Mouse (Mus musculus): ENCODE results near the gene Cln6. TPM values are rescaled to one million over a fixed set of nuclear protein-coding genes. Genes with fewer than 3 reads are reported as not detected.

Gene Cln6
- polyA plus RNA-seq, 1 experiment = 46.5 TPM

DNA sequence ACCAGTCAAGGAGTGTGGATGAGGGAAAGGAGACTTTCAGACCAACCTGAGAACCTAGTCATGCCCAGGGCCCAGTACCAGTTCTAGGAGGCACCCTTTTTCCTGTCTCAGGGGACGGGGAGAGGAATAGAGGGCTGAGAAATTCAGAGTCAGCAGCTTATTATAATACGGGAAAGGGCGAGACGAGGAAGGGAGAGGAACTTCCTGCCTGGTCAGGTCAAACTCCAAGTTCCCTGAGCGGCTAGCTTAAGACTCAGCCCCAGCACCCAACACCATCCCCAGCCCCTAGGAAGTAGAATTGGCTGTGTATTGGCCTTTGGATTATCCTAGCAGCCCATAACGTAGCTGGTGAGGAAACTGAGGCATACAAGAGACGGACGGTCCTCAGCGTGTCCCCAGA is 18.6 kb downstream of the Cln6 start:
- no peak for TF ChIP-seq GATA1 (IDR thresholded peaks at IDR 0.05; ENCODE audit: low read length)

DNA sequence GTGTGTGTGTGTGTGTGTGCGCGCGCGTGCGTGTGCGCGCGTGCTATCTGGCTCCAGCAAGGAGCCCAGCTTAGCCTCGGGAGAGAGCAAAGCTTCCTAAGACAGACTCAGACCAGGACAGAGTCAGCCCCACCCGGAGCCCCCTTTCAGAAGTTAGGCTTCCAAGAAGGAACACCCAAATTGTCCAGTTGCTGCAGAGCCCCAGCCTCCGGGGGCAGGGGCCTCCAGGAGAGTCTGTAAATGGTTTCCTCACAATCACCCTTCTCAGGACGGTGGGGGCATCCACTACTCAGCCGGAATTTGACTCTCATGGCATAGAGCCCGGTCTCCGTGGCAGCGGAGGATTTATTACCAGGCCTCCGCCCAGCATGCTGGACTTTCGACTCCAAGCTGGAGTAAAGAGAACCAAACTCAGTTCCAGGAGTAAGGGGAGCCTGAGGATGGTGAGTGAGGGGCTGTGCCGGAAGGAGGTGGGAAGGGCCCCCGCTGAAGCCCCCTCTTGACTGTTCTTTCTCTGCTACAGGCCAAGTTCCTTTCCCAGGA is 19.2 kb downstream of the Cln6 start, which contains the start of gene Calml4:
Calml4 (plus strand) TSS at position 362 of the 543 bp plus-strand sequence.
- no peak for TF ChIP-seq GATA1 (IDR thresholded peaks at IDR 0.05; ENCODE audit: low read length)

DNA sequence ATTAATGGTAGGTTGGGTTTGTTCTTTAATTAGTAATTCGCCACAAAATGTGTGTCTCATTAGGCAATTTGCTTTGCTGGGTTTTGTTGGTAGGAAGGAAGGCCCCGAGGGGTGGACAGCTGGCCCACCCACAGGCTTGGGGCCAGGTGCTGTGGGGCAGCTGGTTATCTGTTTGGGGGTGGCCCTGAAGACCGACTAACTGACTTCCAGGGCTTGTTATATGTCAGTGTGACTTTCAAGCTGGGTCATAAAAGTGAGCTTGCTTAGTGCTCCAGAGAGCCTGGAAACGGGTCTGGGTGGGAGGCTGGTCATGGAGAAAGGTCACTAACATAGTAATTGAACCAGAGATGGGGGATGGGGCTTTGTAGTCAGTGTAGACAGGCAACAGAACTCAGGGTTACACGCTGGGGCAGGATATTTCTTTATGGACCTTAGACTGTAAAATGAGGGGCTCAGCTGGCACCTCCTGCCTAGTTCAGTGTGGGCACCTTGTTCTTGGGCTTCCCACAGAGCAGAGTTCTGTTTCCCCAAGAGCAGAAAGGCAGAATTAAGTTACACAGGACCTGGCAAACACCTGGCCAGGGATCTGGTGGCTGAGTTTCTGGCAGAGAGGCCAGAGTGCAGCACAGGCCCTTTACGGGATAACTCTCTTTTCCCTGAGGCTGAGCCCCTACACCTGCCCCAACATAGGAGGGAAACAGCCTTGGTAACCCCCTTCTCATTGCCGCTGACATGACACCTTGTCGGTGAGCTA is 19.9 kb downstream of the Cln6 start:
- no peak for TF ChIP-seq GATA1 (IDR thresholded peaks at IDR 0.05; ENCODE audit: low read length)

DNA sequence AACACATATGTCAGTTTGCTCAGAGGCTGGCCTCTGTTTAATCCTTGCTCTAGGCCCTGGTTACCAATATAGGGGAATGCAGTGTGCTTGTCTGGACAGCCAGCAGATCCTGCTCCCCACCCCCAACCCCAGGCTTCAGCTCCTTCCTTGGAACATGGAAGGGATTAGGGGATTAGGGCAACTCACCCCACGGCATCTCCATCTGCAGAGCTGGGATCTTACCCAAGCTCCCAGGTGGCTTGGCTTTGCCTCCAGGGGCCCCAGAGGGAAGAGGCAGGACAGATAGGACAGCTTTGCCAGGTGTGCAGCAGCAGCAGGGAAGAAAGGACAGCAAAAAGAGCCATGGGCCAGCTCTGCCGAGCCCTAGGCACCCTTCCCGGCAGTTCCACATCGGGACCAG is 22.3 kb downstream of the Cln6 start:
- TF ChIP-seq GATA1 (IDR thresholded peaks at IDR 0.05; ENCODE audit: low read length) = no peak

DNA sequence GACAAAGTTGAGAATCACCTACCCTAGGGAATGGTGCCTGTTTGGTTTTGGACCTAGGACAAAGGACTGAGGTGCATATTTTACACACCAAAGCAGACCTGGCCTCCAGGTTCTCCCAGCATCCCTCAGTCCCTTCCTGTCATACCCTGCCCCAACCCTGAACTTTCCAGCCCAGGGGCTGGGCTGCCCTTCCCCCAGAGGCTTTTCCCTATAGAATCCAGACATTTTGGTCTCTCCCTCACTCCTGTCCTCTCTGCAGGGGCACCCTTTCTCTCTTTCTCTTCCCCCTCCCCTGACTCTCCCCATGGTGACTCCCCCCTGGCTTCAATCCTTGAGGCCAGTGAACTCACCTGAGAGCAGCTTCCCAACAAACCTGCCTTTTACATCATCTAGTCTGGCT is 32.1 kb downstream of the Cln6 start:
- TF ChIP-seq GATA1 (IDR thresholded peaks at IDR 0.05; ENCODE audit: low read length) = no peak

DNA sequence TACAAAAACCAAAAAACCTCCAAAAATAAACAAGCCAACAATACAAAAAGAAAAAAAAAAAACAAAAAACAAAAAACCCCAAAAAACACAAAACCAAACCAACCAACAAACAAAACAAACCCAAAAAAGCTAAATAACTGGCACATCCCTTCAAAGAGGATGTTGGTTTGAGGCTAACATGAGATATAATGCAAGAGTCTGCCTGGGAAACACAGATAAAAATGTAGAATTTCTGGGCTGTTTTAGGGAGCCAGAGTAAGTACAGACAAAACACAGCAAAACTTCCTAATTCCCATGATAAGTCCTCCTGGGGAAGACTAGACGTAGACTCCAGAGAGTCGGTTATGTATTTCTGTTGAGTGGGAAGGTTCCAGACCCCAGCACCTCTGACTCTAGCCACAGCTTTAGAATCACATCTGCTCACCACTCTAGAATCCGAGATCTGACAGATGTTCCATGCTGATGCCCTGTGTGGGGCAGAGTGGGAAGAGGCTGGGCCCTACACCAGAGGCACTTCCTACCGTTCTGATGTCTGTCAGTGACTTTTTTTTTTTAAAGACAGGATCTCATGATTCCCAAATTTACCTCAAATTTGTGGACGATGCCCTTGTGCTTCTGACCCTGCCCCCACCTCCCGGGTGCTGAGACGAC is 38.5 kb downstream of the Cln6 start:
- TF ChIP-seq GATA1 (IDR thresholded peaks at IDR 0.05; ENCODE audit: low read length) = no peak

DNA sequence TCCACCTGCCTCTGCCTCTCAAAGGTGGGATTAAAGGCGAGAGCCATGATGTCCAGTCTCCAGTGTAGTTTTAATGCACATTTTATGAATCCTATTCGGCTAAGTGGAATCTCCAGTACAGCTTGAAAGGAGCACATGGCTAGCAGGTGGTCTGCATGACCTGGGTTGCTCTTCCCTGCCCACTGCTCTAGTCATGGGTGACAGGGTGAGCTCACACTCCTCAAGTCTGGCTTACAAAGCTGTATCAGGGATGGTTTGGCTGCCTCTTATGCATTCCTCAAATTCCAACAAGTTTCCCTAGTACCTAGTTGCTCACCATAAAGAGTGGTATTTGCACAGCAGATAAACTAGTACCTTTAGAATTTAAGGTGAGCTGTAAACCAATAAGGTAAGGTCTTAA is 39.2 kb downstream of the Cln6 start:
- no peak for TF ChIP-seq GATA1 (IDR thresholded peaks at IDR 0.05; ENCODE audit: low read length)

DNA sequence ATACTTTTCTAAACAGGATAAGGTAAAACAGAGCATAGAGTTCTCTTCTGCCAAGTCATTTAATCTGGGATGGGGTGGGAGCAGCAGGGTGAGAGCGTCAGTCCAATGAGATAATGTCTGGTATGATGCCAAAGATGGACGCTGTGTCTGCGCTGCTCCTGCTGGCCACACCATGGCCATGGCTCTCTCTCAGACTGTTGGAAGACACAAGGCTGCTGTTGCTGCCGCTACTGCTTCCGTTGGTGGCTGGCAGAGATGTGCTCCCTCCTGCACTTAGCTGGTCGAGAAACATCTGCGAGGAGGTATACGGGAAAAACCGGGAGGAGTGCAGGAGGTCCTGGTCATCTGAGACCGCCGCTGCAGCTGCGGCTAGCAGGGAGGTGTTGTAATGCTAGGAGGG is 43.3 kb downstream of the Cln6 start:
- TF ChIP-seq GATA1 (IDR thresholded peaks at IDR 0.05; ENCODE audit: low read length) = no peak

DNA sequence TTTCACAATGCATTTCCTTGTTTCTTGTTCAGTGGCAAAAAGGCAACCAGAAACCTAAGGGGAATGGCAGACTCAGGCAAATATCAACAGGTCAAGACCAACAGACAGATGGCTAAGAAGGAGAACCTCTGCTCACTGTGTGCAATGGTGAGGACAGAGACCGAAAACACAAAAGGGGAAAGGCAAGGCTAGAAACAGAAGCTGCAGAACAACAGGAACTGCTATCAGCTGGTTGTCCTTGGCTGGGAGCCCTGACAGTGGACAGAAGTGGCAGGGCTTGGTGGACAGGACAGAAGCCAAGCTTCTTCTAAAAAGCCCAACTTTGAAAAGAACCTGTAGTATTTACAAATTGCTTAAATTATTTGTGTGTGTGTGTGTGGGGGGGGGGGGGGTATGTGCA is 55.9 kb downstream of the Cln6 start:
- no peak for TF ChIP-seq GATA1 (IDR thresholded peaks at IDR 0.05; ENCODE audit: low read length)

Other genes with a start within 250 kb of the Cln6 start
- not detected in 2 replicates for gene Itga11, start 161.0 kb upstream of the Cln6 start, polyA plus RNA-seq (2012)
- gene Fem1b, start 26.9 kb upstream of the Cln6 start, polyA plus RNA-seq (2012) = 17.4 and 17.7 TPM in 2 replicates
- gene Calml4, start 19.3 kb downstream of the Cln6 start, polyA plus RNA-seq (2012) = 0.06 TPM in 1 of 2 replicates, not detected in the other
- 0.90 and 0.97 TPM in 2 replicates for gene Pias1, start 149.1 kb downstream of the Cln6 start, polyA plus RNA-seq (2012)

Data from G1E-ER4 (cell line).